Mouse (Mus musculus): Measurements from ENCODE around the gene Tmem59.
A peak's percentile ranks its signal among the peaks of the same experiment; 100 is the strongest.

The Tmem59 gene

DNA sequence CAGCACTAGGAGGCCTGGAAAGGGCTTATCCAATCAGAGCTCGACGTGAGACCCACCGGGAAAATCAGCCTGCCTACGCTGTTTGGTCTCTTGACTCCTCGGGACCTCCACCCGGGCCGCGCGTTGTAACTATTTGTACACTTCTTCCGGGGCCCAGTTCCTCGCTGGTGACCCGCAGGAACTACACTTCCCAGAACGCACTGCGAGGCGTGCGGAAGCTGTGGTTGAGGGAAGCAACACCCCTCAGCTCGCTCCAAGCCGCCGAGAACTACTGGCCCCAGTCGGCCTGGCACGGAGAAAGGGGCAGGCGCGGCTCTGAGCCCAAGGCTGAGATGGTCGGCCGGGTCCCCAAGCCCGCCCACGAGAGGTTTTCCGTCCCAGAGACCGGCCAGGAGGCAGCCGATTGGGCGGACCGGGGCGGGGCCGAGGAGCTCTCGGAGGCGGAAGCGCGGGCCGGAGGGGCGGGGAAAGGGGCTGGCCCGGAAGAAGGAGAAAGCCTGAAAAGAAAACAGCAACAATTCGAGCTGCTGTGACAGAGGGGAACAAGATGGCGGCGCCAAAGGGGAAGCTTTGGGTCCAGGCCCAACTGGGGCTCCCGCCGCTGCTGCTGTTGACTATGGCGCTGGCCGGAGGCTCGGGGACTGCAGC is at the start of gene Tmem59:
Gene Tmem59, plus strand, starts transcription at position 218 of the 648 bp plus-strand sequence.
- DNase-seq, result peak; percentile 93 to 97

DNA sequence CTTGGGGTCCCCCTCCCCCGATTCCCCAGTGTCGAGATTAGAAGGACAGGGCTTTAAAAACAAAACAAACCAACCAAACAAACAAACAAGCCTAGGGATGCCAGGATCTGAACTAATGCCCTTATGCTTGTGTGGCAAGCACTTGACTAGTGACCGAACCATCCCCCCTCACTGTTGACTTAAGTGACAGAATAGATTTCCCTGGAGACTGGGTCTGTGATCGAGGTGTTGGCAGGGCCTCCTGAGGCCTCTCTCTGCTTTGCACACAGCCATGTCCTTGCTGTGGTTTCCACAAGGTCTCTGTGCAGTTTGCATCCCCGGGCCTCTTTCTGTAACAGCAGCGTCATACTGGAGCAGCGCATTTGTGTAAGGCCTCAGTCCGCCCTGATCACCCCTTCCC is 48.8 kb upstream of the Tmem59 start:
- DNase-seq, result no peak

DNA sequence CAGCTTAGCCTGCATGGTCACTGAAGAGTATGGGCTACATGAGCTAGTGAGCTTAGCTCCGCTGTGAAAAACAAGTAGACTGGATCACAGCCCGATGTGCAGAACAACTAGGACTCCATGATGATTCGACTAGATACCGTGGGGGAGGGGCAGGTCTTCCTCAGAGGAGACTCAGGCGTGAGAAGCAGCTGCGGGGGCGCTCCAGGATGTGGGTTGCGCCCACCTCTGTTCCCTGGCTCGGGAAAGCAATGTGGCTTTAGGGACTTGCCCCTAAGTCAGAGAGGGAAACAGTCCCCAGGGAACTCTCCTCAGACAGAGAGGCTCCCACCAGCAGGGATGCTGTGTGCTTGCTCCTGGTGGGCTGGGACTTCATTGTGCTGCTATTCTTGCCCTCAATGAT is 47.7 kb upstream of the Tmem59 start:
- no peak for DNase-seq

DNA sequence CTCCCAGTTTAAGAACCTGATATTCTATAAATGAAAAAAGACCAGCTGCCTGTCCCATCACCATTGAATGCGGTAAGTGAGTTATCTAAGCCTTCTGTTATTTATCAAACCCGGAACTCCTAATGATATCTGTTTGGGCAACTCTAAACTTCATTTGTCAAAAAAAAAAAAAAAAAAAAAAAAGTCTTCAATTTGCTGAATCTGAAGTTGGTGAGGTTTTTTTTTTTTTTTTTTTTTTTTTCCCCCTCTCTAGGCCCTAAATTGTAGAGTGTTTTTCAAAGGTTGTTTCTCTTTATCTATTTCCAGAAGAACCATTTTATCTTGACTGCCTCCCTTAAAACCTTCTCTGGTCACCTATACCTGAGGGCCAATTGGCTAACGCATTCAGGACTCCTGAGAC is 43.3 kb upstream of the Tmem59 start:
- no peak for DNase-seq

DNA sequence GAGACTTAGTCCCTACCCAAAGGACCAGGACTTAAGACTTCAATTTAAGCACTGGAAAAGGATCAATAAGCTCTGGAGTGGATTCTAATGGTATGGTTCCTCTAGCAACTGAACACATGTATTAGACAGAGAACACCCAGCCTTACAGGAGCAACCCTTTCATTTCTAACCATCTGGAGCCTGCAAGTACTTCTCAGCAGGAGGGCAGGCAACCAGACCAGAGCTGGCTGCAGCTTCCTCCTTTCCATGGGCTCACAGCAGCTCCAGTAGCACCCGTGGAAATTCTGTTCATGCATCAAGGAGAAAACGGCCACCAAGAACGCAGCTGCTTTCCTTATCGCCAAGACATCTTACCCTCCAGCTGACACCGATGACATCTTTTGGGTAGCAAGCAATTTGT is 42.5 kb upstream of the Tmem59 start:
- DNase-seq, result no peak

DNA sequence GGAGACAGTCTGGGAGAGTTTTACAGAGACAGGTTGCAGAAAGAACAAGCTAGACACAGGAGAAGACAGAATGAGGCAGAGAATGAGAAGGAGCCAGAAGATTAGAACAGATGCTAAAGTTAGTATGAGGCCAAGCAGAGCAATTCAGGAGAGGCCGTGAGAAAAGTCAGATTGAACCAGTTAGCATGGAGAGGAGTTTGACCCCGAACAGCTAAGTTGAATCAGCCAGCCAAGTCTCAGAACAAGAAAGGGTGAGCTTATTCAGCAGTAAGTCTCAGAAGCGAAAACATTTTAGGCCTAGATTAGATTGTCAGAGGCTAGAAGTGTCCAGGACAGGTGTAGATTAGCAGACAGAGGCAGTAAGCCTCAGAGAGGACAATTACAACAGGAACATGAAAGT is 41.7 kb upstream of the Tmem59 start:
- no peak for DNase-seq

DNA sequence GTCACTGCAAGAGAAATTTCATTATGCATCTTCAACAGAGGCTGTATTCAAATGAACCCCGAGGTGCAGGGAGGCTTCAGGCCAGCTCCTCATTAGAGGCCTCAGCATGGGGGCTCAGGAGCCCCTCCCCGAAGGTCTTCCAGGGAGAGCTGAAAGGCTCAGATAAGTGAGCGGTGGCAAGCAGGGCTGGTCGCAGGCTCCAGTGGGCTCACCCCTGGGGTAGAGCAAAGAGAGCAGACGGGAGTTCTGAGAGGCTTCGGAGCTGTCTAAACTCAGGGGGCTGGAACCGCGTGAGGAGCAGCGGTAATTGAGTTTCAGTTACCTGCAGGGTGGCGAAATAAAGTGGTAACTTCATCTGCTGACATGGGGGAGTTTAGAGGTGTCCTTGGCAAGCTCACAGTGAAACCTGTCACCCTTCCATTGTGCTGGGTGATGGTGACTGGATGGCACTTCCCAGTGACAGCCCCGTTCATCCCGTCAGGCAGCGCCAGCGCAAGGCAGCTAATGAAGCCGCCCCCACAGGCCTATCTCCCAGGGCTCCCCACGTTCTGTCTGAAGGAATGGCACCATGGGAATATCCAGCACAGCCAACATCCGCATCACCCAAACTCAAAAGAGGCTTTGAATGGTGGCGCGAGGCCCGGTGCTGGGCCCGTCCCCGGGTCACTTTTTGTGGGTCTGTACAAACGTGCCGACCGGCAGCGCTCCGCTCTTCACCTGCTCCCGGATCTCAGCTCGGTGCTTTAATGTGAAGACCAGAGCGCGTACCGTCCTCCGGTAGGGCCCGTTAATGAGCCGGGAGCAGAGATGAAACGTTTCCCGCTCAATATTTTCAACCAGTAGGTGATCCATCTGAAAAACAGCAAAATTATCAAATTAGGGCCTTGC is 39.0 kb upstream of the Tmem59 start:
- no peak for DNase-seq

DNA sequence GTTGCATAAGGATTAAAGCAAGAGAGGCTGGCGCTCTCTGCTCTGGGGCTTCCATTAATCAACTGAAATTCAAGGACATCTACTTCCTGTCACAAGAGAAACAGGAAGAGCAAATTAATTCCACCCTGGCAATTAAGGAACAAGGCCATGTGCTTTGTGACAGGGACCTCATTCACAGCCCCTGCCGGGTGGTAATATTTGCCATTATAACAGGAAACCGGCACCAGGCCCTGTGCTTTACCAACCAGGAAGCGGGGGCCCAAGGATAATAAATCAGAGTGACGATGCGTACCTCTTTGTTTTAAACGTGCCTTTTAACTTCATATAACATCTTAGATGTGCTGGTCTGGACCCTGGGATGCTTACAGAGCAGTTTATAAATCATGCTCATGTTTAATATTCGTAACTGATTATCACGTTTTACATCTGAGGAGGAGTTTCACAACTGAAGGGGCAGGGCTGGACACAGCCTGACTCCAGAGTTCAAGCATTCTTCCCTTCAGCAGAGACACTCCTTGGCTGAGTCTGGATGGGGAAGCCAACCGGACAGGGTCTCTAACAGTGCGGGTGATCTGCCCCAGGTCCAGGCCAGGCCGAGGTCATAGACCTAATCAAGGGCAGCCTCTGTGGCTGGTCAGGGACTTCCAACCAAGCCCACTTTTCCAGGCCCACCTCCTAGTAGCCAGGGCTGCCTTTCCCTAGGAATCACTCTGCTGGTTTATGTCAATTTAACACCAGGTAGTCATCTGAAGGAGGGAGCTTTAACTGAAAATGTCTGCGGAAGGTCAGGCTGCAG is 38.2 kb upstream of the Tmem59 start:
- no peak for DNase-seq

DNA sequence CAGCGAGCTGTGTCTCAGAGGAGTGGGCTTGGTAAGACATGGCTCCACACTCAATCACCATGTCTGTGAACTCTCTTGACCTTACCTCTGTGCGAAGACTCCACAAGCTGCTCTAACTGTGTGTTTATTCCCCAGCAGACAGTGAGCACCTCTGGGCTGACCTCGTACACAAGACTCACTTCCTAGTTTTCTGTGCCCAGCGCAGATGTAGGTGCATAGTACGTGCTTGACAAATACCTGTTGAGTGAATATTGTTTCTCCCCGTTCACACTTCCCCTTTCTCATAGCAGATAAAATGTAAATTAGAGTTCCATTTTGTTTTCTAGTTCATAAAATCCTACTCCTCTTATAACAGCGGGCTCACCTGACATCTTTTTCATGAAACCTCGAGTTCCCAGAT is 34.7 kb upstream of the Tmem59 start:
- DNase-seq, result no peak

DNA sequence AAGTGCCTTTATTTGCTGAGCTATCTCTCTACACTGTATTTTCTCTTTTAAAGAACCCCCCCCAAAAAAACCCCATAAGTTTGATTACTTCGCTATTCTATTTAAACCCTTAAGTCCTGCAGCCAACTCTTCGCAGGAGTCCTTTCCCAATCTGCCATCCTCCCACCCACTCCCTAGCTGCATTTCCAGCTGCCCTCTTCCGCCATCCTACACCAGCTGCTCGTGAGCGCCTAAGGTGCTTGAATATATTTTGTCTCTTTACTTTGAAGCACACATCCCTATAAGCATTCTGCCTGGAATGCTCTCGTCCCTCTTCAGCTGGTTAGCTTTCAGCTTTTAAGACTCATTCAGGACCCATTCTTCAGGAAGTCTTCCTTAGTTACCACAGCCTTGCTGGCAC is 27.2 kb upstream of the Tmem59 start:
- no peak for DNase-seq

DNA sequence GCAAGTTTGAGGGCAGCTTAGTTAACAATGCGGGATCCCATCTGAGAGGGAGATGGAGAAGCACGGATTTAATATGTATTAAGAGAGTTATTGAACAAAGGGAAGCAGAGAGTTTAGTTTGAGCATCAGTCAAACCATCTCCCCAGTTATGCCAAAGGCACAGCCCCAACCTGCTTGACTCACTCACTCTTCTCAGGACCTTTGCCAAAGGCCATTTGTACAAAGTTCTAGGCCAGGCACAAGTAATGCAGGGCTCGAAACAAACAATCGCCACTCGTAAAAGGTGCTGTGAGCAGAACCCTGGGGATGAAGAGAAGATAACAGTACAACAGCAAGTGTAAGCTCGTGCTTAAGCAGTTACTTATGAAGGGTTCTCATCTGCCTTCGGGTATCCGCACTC is 25.6 kb upstream of the Tmem59 start:
- no peak for DNase-seq

DNA sequence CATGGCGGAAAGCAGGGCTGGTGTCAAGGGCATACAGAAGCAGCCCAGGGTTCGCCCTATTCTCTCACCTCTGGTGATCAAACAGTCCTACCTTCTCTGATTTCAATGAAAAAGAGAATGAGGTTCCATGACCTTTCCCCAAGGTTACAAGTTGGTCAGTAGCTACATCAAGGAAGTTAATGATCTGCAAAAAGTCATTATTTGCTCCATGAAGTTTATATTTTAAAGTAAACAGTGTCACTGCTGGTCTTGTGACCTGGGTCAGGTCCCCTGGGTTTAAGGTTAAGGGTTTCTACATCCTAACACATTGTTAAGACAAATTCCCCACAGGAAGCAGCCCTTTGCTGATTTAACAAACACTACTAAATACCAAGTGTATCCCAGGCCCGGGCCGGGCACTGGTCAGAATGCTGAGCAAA is 21.2 kb upstream of the Tmem59 start:
- DNase-seq, result no peak

DNA sequence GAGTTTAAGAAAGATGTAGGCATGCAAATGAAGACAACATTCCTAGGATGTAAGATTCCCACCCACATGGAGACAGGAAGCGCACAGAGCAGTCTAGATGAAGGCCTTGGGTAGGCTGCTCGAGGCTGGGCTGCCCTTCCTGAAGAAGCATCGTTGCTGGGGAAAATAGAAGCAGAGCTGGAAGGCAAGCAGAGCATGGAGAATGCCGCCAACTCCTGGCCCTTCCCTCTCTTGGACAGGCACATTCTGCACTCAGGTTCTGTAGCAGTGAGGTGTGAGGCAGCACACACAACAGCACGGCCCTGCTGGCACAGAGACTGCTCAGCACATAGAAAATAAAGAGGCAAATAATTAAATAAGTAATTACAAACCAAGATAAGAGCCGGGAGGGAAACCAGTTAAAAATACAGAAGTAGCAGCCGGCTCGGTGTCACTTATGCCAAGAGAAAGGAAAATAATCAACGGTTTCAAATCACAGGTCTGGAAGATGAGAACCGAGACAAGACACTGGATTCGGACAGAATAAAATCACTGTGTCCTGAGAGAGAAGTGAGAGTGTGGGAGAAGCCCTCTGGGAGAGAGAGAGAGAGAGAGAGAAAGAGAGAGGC is 18.9 kb upstream of the Tmem59 start:
- no peak for DNase-seq

DNA sequence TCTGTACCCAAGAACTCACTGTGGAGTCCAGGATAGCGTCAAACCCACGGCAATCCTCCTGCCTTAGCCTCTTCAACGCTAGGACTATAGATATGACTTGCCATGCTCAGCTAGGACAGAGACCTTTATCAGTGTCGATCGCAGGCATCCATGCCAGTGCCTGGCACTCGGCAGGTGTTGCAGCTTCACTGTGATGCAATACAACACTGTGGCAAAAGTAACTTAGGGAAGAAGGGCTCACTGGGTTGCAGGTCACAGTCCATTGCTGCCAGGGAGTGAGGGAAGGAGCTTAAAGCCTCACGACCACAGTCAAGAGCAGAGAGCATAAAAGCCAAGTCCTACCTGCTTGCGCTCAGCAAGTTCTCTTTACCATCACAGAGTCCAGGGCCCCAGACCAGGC is 18.0 kb upstream of the Tmem59 start:
- DNase-seq, result no peak

DNA sequence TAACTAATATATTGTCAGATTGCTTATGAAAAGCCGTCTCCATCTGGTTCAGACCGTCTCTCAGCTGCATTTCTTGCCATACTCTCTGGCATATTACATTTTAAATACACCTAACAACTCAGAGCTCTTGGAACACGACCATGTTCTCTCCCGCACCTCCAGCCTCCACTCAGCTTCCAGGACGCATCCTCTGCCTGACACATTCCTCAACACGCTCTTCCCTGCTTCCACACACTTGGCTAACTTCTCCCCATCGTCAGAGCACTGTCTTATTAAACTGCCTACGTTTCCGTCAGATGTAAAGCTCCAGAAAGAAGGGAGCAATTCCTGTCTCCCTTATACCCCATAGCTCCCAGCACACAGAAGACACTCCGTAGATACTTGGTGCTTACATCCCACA is 14.9 kb upstream of the Tmem59 start:
- no peak for DNase-seq

DNA sequence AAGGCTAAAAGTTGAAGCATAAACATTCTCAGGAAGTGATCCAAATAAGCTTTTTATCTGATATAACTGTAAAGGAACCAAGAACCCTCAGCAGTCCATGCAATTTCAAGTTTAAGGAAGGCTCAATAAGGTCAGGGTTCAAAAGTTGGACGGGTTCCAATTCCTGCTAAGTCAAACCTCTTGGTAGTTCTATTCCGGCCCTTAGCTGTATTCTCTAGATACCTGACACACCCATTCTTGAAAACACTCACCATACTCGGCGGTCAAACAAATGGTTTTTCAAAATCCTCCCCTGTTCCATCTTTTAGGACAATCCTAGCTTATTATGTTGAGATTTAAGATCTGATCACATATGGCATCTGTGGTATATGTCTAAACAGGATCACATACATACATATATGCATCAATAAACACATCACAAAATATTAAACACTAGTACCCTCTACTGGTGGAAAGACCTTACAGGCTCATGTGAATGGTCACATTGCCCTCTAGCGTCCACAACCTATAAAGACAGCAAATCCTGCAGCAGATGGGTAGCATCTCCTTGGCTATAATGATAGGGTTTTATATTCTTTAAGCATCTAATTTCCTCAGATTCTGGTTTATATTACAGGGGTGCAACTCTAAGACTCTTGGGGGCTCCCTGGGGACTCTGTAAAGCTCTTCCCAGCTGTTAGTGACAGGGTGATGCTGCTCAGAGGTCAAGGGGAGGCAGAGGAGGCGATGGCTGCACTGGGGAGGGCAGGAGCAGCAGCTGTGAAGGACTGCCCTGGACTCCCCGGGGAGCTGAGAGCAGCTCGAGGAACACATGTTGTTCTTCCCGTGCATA is 14.2 kb upstream of the Tmem59 start:
- DNase-seq, result peak; percentile 7 to 51

DNA sequence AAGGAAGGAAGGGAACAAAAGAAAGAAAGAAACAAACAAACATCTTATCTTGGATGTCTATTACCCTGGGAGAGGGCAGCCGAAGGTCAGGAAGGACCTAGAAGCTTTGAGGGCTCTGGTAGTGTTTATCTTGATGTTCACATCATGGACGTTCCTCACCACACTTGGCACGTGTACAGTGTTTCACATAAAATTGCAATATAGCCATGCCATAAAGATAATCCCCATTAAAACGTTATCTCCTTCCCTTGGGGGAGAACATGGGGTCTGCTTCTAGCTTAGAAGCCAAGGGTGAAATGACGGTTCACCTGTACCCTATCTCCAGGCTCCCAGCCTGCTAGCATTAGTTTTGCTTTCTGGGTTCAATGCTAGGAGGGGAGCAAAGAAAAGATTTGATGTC is 11.5 kb upstream of the Tmem59 start:
- no peak for DNase-seq

DNA sequence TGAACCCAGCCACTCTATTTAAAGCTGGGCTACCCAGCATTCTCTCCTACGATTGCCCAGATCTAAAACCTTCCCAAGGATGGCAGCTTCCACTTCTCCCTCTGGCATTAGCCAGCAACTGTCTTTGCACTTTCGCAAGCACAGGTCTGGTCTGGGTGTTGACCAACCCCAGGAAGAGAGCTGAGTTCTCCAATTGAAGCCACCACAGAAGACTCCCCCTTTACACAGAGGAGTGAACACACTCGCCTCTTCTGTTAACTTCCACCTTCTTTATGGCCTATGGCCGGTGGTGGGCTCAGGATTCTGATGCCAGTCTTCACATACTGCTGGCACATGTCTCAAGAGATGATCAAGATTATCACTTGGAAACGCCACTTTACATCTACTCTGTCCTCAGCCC is 10.4 kb upstream of the Tmem59 start:
- no peak for DNase-seq

DNA sequence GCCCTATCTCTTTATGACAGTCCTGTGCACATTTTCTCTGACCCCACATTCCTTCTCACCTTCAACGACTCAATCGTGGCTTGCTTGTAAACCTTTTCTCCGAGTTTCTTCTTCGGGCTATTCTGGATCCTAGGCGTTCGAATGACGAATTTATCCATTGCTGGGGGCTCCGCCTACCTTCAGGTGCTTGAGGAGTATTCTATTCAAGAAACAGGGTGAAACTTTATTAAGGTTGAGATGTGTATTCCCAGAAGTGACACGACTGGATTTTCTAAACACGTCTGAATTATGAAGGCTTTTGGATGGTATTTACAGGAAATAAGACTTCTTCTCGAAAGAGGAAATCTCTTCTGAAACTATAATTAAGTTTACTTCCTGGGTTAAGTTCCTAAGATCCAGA is 693 bp upstream of the Tmem59 start:
- no peak for DNase-seq

DNA sequence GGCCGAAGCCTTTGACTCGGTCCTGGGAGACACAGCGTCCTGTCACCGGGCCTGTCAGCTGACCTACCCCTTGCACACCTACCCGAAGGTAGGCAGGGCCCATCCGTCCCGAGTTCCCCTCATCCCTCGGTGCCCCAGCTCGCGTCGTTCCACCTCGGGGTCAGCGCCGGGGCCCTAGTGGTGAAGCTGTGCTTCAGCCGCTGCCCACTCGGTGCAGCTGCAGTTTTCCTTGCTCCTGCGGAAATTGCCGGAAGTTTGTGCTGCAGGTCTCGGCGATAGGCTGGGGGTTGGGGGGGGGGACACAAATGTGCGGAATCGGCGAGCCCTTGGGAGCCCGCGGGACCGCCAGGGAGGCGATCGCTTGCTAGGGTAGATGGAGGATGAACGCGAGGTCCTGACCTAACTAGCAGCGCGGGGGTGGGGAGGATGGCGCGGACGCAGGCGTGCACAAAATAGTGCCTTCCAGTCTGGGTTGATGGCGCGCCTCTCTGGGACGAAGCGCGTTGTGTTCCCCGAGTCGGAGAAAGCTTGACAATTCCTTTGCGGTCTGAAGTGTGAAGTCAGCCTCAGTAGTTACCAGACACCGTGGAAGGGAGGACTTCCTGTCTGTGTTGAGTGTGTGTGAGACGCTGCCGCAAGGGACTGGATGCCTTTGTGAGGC is 761 bp downstream of the Tmem59 start, which contains the start of gene Tceanc2:
Gene Tceanc2, minus strand, starts transcription at position 287 of the 661 bp plus-strand sequence.
- DNase-seq, result peak; percentile 44 to 54

DNA sequence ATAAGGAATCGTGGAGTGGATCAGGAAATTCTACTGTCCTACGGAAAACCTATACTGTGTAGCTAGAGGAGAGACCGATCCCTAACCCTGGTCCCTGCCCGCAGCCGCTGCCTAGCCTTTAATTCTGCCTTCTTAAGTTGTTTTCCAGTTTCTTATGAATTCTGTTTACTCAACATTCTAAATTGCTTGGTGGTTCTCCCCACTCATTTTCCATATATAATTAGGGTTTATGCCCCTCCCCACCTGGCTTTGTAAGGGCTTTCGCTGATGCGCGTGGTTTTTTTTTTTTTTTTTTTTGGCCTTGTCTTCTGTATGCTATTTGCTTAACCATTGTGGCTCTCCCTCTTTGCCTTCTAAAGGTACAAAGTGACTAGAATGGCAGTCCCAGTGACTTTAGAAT is 1.4 kb downstream of the Tmem59 start:
- DNase-seq, result no peak

DNA sequence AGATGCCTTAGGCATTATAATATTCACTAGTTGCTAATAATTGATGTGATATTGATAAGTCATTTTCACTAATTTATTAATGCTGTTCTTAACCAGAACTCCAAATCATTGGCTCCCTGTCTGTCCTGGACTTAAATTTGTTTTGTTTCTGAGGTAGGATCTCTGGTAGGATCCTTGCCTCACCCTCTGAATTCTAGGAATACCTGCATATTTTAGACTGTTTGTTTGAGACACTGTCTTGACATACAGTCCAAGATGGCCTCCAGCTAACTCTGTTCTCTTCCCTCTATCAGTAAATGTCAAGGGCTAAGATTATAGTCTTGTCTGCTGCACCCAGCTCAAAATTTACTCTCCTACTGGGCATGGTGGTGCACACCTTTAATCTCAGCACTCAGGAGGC is 2.5 kb downstream of the Tmem59 start:
- no peak for DNase-seq
